Mouse (Mus musculus) lung, embryonic 15.5 days (tissue): Measurements from ENCODE around the gene Atg10. TPM values are rescaled to one million over a fixed set of nuclear protein-coding genes. Genes with fewer than 3 reads are reported as not detected.

Source experiments
- ATAC-seq: fragments of 200-750 bp; cut with Nextera tagmentation; 2 replicates; pipeline ENCODE4 v1.8.0; 2017; ENCODE audit warnings: moderate number of reproducible peaks, borderline replicate concordance; ENCODE audit not compliant: low FRiP score, low TSS enrichment; ENCODE audit errors: extremely low read depth
- H3K27ac ChIP-seq: fragments of 300-500 bp; sonication (generic); 2 replicates; pipeline ENCODE4 v1.5.1; 2015; ENCODE audit warnings: moderate library complexity, mild to moderate bottlenecking, inconsistent platforms
- H3K27me3 ChIP-seq: fragments of 300-500 bp; sonication (generic); 2 replicates; pipeline ENCODE4 v1.6.1; 2015; ENCODE audit warnings: inconsistent platforms
- H3K36me3 ChIP-seq: fragments of 300-500 bp; sonication (generic); 2 replicates; pipeline ENCODE4 v1.6.1; 2015; ENCODE audit warnings: inconsistent platforms
- H3K4me1 ChIP-seq: fragments of 300-500 bp; sonication (generic); 2 replicates; pipeline ENCODE4 v1.6.1; 2015; ENCODE audit warnings: inconsistent platforms
- H3K4me2 ChIP-seq: fragments of 300-500 bp; sonication (generic); 2 replicates; pipeline ENCODE4 v1.6.1; 2015; ENCODE audit warnings: inconsistent platforms, mild to moderate bottlenecking, moderate library complexity
- H3K4me3 ChIP-seq: fragments of 300-500 bp; sonication (generic); 2 replicates; pipeline ENCODE4 v1.5.1; 2015; ENCODE audit warnings: mild to moderate bottlenecking, inconsistent platforms
- H3K9ac ChIP-seq: fragments of 300-500 bp; sonication (generic); 2 replicates; pipeline ENCODE4 v1.6.1; 2015; ENCODE audit warnings: inconsistent platforms
- H3K9me3 ChIP-seq: fragments of 300-500 bp; sonication (generic); 2 replicates; pipeline ENCODE4 v1.6.1; 2016; ENCODE audit warnings: inconsistent platforms
- WGBS: fragments of 180-500 bp; shearing (Covaris S2); methylation state at CpG from one replicate; pipeline ENCODE4 v1.1.7; 2015; 5-methylcytosine and 5-hydroxymethylcytosine counted together
- polyA plus RNA-seq: library from polyadenylated mRNA; unstranded; fragments of >200 nt; fragmentation: Nextera tagmentation; extraction: Ambion mirVana; gene quantifications from 2 replicates; pipeline ENCODE4 v1.2.1, GENCODE M21; 2015

The Atg10 gene
- polyA plus RNA-seq, 1 experiment from 2014 or later = 15.8 TPM

- no peak for ATAC-seq
- WGBS = 72% methylated on average over 5 of the region's 5 CpGs
- H3K4me2 ChIP-seq = no peak overlapping the region
Observed at GRCm38 (mm10) chr13:91171205-91171604, 52.6 kb downstream of the Atg10 start.

GRCm38 (mm10) chr13:91169529-91170319, 54.0 kb downstream of the Atg10 start:
- Histone ChIP-seq H3K4me3 (no peak overlapping the region), H3K9ac (no peak overlapping the region), H3K4me2 (no peak overlapping the region), H3K9me3 (no peaks in the 10 kb centered on the region), H3K27ac (no peak overlapping the region), H3K27me3 (no peaks in the 10 kb centered on the region), H3K4me1 (peaks cover 19% of the 10 kb centered on the region), H3K36me3 (no peaks in the 10 kb centered on the region)
- 72% methylated on average over 17 of the region's 17 CpGs for WGBS
- no peak for ATAC-seq

More at GRCm38 (mm10) chr13:91171205-91171604, 52.6 kb downstream of the Atg10 start:
- Histone ChIP-seq H3K9ac (no peak overlapping the region), H3K9me3 (no peaks in the 10 kb centered on the region), H3K36me3 (no peaks in the 10 kb centered on the region), H3K4me1 (peaks cover 6% of the 10 kb centered on the region), H3K4me3 (no peak overlapping the region), H3K27me3 (no peaks in the 10 kb centered on the region), H3K27ac (no peak overlapping the region)

- no peak overlapping the region for H3K4me2 ChIP-seq
- peaks cover 24% of the 10 kb centered on the region for H3K4me1 ChIP-seq
- H3K9me3 ChIP-seq = no peaks in the 10 kb centered on the region
- no peak overlapping the region for H3K9ac ChIP-seq
- no peak overlapping the region for H3K27ac ChIP-seq
- no peaks in the 10 kb centered on the region for H3K27me3 ChIP-seq
- no peaks in the 10 kb centered on the region for H3K36me3 ChIP-seq
- peak; percentile 71 for ATAC-seq
- H3K4me3 ChIP-seq = no peak overlapping the region
- 66% methylated on average over 4 of the region's 4 CpGs for WGBS
Observed at GRCm38 (mm10) chr13:91168486-91168885, 55.3 kb downstream of the Atg10 start.

- H3K27me3 ChIP-seq = no peaks in the 10 kb centered on the region
- ATAC-seq = no peak
- WGBS = 69% methylated on average over 5 of the region's 5 CpGs
- H3K4me3 ChIP-seq = no peak overlapping the region
- no peaks in the 10 kb centered on the region for H3K36me3 ChIP-seq
- no peak overlapping the region for H3K9ac ChIP-seq
- H3K27ac ChIP-seq = no peak overlapping the region
- peaks cover 26% of the 10 kb centered on the region for H3K4me1 ChIP-seq
- H3K4me2 ChIP-seq = no peak overlapping the region
- no peaks in the 10 kb centered on the region for H3K9me3 ChIP-seq
Observed at GRCm38 (mm10) chr13:91167561-91167960, 56.2 kb downstream of the Atg10 start.

GRCm38 (mm10) chr13:91166286-91166685, 57.5 kb downstream of the Atg10 start:
- H3K27ac ChIP-seq = no peak overlapping the region
- H3K36me3 ChIP-seq = no peaks in the 10 kb centered on the region
- H3K4me1 ChIP-seq = peaks cover 30% of the 10 kb centered on the region
- no peaks in the 10 kb centered on the region for H3K27me3 ChIP-seq
- no peak overlapping the region for H3K9ac ChIP-seq
- no peak overlapping the region for H3K4me2 ChIP-seq
- ATAC-seq = no peak
- H3K4me3 ChIP-seq = no peak overlapping the region
- 59% methylated on average over 7 of the region's 7 CpGs for WGBS
- no peaks in the 10 kb centered on the region for H3K9me3 ChIP-seq

GRCm38 (mm10) chr13:91165200-91165599, 58.6 kb downstream of the Atg10 start:
- H3K27ac ChIP-seq = peak overlapping the region; percentile 66
- peak; percentile 81 for ATAC-seq
- no peak overlapping the region for H3K4me2 ChIP-seq
- H3K4me3 ChIP-seq = no peak overlapping the region
- H3K9me3 ChIP-seq = no peaks in the 10 kb centered on the region
- H3K4me1 ChIP-seq = peaks cover 30% of the 10 kb centered on the region
- no peak overlapping the region for H3K9ac ChIP-seq
- no peaks in the 10 kb centered on the region for H3K36me3 ChIP-seq
- no peaks in the 10 kb centered on the region for H3K27me3 ChIP-seq
- WGBS = 38% methylated on average over 6 of the region's 6 CpGs

- Histone ChIP-seq H3K27me3 (no peaks in the 10 kb centered on the region), H3K9ac (no peak overlapping the region), H3K4me3 (no peak overlapping the region), H3K4me2 (no peak overlapping the region), H3K9me3 (no peaks in the 10 kb centered on the region), H3K27ac (no peak overlapping the region), H3K36me3 (no peaks in the 10 kb centered on the region), H3K4me1 (peaks cover 30% of the 10 kb centered on the region)
- 68% methylated on average over 4 of the region's 4 CpGs for WGBS
- ATAC-seq = no peak
Observed at GRCm38 (mm10) chr13:91163292-91163691, 60.5 kb downstream of the Atg10 start.

- Histone ChIP-seq H3K4me1 (peaks cover 30% of the 10 kb centered on the region), H3K27me3 (no peaks in the 10 kb centered on the region), H3K4me2 (no peak overlapping the region), H3K9ac (no peak overlapping the region), H3K9me3 (no peaks in the 10 kb centered on the region), H3K4me3 (no peak overlapping the region), H3K36me3 (no peaks in the 10 kb centered on the region), H3K27ac (no peak overlapping the region)
- WGBS = 20% methylated on average over 5 of the region's 5 CpGs
- ATAC-seq = no peak
Observed at GRCm38 (mm10) chr13:91162452-91162851, 61.3 kb downstream of the Atg10 start.

- no peak overlapping the region for H3K9ac ChIP-seq
- H3K4me1 ChIP-seq = peaks cover 19% of the 10 kb centered on the region
- 84% methylated on average over 3 of the region's 3 CpGs for WGBS
- no peak for ATAC-seq
- H3K4me3 ChIP-seq = no peak overlapping the region
- no peak overlapping the region for H3K27ac ChIP-seq
- no peaks in the 10 kb centered on the region for H3K36me3 ChIP-seq
- H3K4me2 ChIP-seq = no peak overlapping the region
- H3K9me3 ChIP-seq = no peaks in the 10 kb centered on the region
- no peaks in the 10 kb centered on the region for H3K27me3 ChIP-seq
Observed at GRCm38 (mm10) chr13:91160616-91161015, 63.2 kb downstream of the Atg10 start.

- no peaks in the 10 kb centered on the region for H3K27me3 ChIP-seq
- no peaks in the 10 kb centered on the region for H3K36me3 ChIP-seq
- peaks cover 12% of the 10 kb centered on the region for H3K4me1 ChIP-seq
- ATAC-seq = no peak
- H3K27ac ChIP-seq = no peak overlapping the region
- no peak overlapping the region for H3K4me3 ChIP-seq
- WGBS = 56% methylated on average over 2 of the region's 2 CpGs
- H3K9ac ChIP-seq = no peak overlapping the region
- H3K4me2 ChIP-seq = no peak overlapping the region
- H3K9me3 ChIP-seq = no peaks in the 10 kb centered on the region
Observed at GRCm38 (mm10) chr13:91159881-91160280, 63.9 kb downstream of the Atg10 start.

GRCm38 (mm10) chr13:91157941-91158340, 65.8 kb downstream of the Atg10 start:
- peaks cover 6% of the 10 kb centered on the region for H3K4me1 ChIP-seq
- no peaks in the 10 kb centered on the region for H3K9me3 ChIP-seq
- no peaks in the 10 kb centered on the region for H3K27me3 ChIP-seq
- no peak overlapping the region for H3K4me2 ChIP-seq
- no peak overlapping the region for H3K9ac ChIP-seq
- no peak for ATAC-seq
- H3K36me3 ChIP-seq = no peaks in the 10 kb centered on the region
- H3K27ac ChIP-seq = no peak overlapping the region
- WGBS = 85% methylated on average over 4 of the region's 4 CpGs
- no peak overlapping the region for H3K4me3 ChIP-seq

GRCm38 (mm10) chr13:91157429-91157828, 66.3 kb downstream of the Atg10 start:
- H3K27ac ChIP-seq = no peak overlapping the region
- no peaks in the 10 kb centered on the region for H3K27me3 ChIP-seq
- no peak for ATAC-seq
- no peak overlapping the region for H3K9ac ChIP-seq
- H3K4me1 ChIP-seq = peaks cover 3% of the 10 kb centered on the region
- no peaks in the 10 kb centered on the region for H3K9me3 ChIP-seq
- H3K4me2 ChIP-seq = no peak overlapping the region
- no peak overlapping the region for H3K4me3 ChIP-seq
- H3K36me3 ChIP-seq = no peaks in the 10 kb centered on the region
